Mouse (Mus musculus) frontal cortex, postnatal 25 days (tissue): ENCODE results near the gene Nr4a3.

Experiments used
- DNase-seq, 2 experiments: peaks; one replicate each; pipeline ENCODE4 v3.0.0; 2022; ENCODE audit warnings: low spot score in 2 of 2

The Nr4a3 gene

GRCm38 (mm10) chr4:48050020-48050419, 5.1 kb downstream of the Nr4a3 start:
- no peak for DNase-seq

GRCm38 (mm10) chr4:48050442-48050841, 5.5 kb downstream of the Nr4a3 start:
- DNase-seq: no peak

- no peak for DNase-seq
Observed at GRCm38 (mm10) chr4:48051086-48051673, 6.2 kb downstream of the Nr4a3 start.

GRCm38 (mm10) chr4:48051674-48052121, 6.7 kb downstream of the Nr4a3 start:
- DNase-seq: no peak

- DNase-seq: no peak
Observed at GRCm38 (mm10) chr4:48061716-48062115, 16.8 kb downstream of the Nr4a3 start.

- DNase-seq: no peak
Observed at GRCm38 (mm10) chr4:48064311-48064710, 19.4 kb downstream of the Nr4a3 start.

- no peak for DNase-seq
Observed at GRCm38 (mm10) chr4:48066676-48067075, 21.7 kb downstream of the Nr4a3 start.

GRCm38 (mm10) chr4:48069111-48069510, 24.2 kb downstream of the Nr4a3 start:
- DNase-seq: no peak

GRCm38 (mm10) chr4:48072006-48072405, 27.1 kb downstream of the Nr4a3 start:
- no peak for DNase-seq

GRCm38 (mm10) chr4:48073325-48073724, 28.4 kb downstream of the Nr4a3 start:
- DNase-seq: no peak

- DNase-seq: no peak
Observed at GRCm38 (mm10) chr4:48074451-48075240, 29.7 kb downstream of the Nr4a3 start.

- no peak for DNase-seq
Observed at GRCm38 (mm10) chr4:48076693-48077471, 31.9 kb downstream of the Nr4a3 start.

GRCm38 (mm10) chr4:48078213-48078612, 33.3 kb downstream of the Nr4a3 start:
- no peak for DNase-seq

- DNase-seq: no peak
Observed at GRCm38 (mm10) chr4:48079285-48080039, 34.5 kb downstream of the Nr4a3 start.

GRCm38 (mm10) chr4:48083452-48083851, 38.5 kb downstream of the Nr4a3 start:
- DNase-seq: no peak

- no peak for DNase-seq
Observed at GRCm38 (mm10) chr4:48086609-48087008, 41.7 kb downstream of the Nr4a3 start.

GRCm38 (mm10) chr4:48087497-48087896, 42.5 kb downstream of the Nr4a3 start:
- no peak for DNase-seq

GRCm38 (mm10) chr4:48093221-48093620, 48.3 kb downstream of the Nr4a3 start:
- no peak for DNase-seq

GRCm38 (mm10) chr4:48100217-48100616, 55.3 kb downstream of the Nr4a3 start:
- no peak for DNase-seq

GRCm38 (mm10) chr4:48101981-48102380, 57.0 kb downstream of the Nr4a3 start:
- DNase-seq: no peak

- no peak for DNase-seq
Observed at GRCm38 (mm10) chr4:48105387-48105786, 60.4 kb downstream of the Nr4a3 start.

- DNase-seq: no peak
Observed at GRCm38 (mm10) chr4:48107086-48107485, 62.1 kb downstream of the Nr4a3 start.
